Mouse (Mus musculus) lung, postnatal 0 days (tissue): ENCODE results near the gene Zscan29.

Experiments used
- CTCF ChIP-seq: IDR thresholded peaks from 2 replicates; pipeline ENCODE4 v1.5.1; 2016; ENCODE audit warnings: antibody characterized with exemption, mild to moderate bottlenecking
- EP300 ChIP-seq: IDR thresholded peaks from 2 replicates; pipeline ENCODE4 v1.6.1; 2016; ENCODE audit warnings: antibody characterized with exemption, mild to moderate bottlenecking, control low read depth

- TF ChIP-seq EP300 = no peak
- no peak for TF ChIP-seq CTCF
Measured at GRCm38 (mm10) chr2:121219177-121219576, 48.3 kb upstream of the Zscan29 start.
